Mouse (Mus musculus) limb, embryonic 12.5 days (tissue): ENCODE data around the gene Nlgn1. TPM values are rescaled to one million over a fixed set of nuclear protein-coding genes. Genes with fewer than 3 reads are reported as not detected.

ENCODE experiments used
- ATAC-seq: fragments of 200-750 bp; cut with Nextera tagmentation; 2 replicates; pipeline ENCODE4 v1.8.0; 2017; ENCODE audit warnings: low read depth, moderate TSS enrichment; ENCODE audit not compliant: insufficient number of reproducible peaks, insufficient read depth, low FRiP score, low TSS enrichment
- H3K27ac ChIP-seq: fragments of 300-500 bp; sonication (generic); 2 replicates; pipeline ENCODE4 v1.5.1; 2016; ENCODE audit warnings: mild to moderate bottlenecking, moderate library complexity
- H3K27me3 ChIP-seq: fragments of 300-500 bp; sonication (generic); 2 replicates; pipeline ENCODE4 v1.6.1; 2016; ENCODE audit warnings: mild to moderate bottlenecking, moderate library complexity
- H3K36me3 ChIP-seq: fragments of 300-500 bp; sonication (generic); 2 replicates; pipeline ENCODE4 v1.6.1; 2016; ENCODE audit warnings: mild to moderate bottlenecking, moderate library complexity
- H3K4me1 ChIP-seq: fragments of 300-500 bp; sonication (generic); replicated peaks from 2 replicates; pipeline ENCODE4 v1.6.1; 2016
- H3K4me2 ChIP-seq: fragments of 300-500 bp; sonication (generic); 2 replicates; pipeline ENCODE4 v1.6.1; 2016; ENCODE audit warnings: mild to moderate bottlenecking, moderate library complexity
- H3K4me3 ChIP-seq: fragments of 300-500 bp; sonication (generic); replicated peaks from 2 replicates; pipeline ENCODE4 v1.5.1; 2016; ENCODE audit warnings: mild to moderate bottlenecking
- H3K9ac ChIP-seq: fragments of 300-500 bp; sonication (generic); replicated peaks from 2 replicates; pipeline ENCODE4 v1.6.1; 2016; ENCODE audit warnings: mild to moderate bottlenecking, moderate library complexity
- H3K9me3 ChIP-seq: fragments of 300-500 bp; sonication (generic); 2 replicates; pipeline ENCODE4 v1.6.1; 2016; ENCODE audit warnings: mild to moderate bottlenecking, moderate library complexity
- WGBS: fragments of 180-500 bp; shearing (Covaris S2); methylation state at CpG from one replicate; pipeline ENCODE4 v1.1.7; 2016; 5-methylcytosine and 5-hydroxymethylcytosine counted together
- polyA plus RNA-seq: library from polyadenylated mRNA; unstranded; fragments of >200 nt; fragmentation: Nextera tagmentation; extraction: Ambion mirVana; gene quantifications from 2 replicates; pipeline ENCODE4 v1.2.1, GENCODE M21; 2016

Nlgn1 gene
- polyA plus RNA-seq, 1 experiment from 2014 or later: 0.53 TPM

- 85% methylated on average over 2 of the region's 2 CpGs for WGBS
- no peak for ATAC-seq
- Histone ChIP-seq H3K27ac (no peak overlapping the region), H3K9ac (no peak overlapping the region), H3K4me3 (no peak overlapping the region), H3K9me3 (no peaks in the 10 kb centered on the region), H3K4me2 (no peak overlapping the region), H3K36me3 (no peaks in the 10 kb centered on the region), H3K27me3 (no peaks in the 10 kb centered on the region), H3K4me1 (no peaks in the 10 kb centered on the region)
Observed at GRCm38 (mm10) chr3:26042966-26043365, 289.3 kb downstream of the Nlgn1 start.

GRCm38 (mm10) chr3:26039696-26040095, 292.6 kb downstream of the Nlgn1 start:
- H3K4me1 ChIP-seq: no peaks in the 10 kb centered on the region
- no peak overlapping the region for H3K4me2 ChIP-seq
- H3K27me3 ChIP-seq: no peaks in the 10 kb centered on the region
- no peak overlapping the region for H3K27ac ChIP-seq
- H3K4me3 ChIP-seq: no peak overlapping the region
- no peaks in the 10 kb centered on the region for H3K36me3 ChIP-seq
- no peak for ATAC-seq
- H3K9me3 ChIP-seq: no peaks in the 10 kb centered on the region
- WGBS: 87% methylated on average over 2 of the region's 2 CpGs
- H3K9ac ChIP-seq: no peak overlapping the region

- Histone ChIP-seq H3K4me1 (no peaks in the 10 kb centered on the region), H3K9me3 (no peaks in the 10 kb centered on the region), H3K4me2 (no peak overlapping the region), H3K36me3 (no peaks in the 10 kb centered on the region), H3K4me3 (no peak overlapping the region), H3K27me3 (no peaks in the 10 kb centered on the region), H3K9ac (no peak overlapping the region), H3K27ac (no peak overlapping the region)
- 82% methylated on average over 2 of the region's 2 CpGs for WGBS
- ATAC-seq: no peak
Observed at GRCm38 (mm10) chr3:26026025-26026424, 306.2 kb downstream of the Nlgn1 start.

GRCm38 (mm10) chr3:26023217-26023616, 309.0 kb downstream of the Nlgn1 start:
- no peak overlapping the region for H3K4me2 ChIP-seq
- no peak overlapping the region for H3K27ac ChIP-seq
- 75% methylated on average over 5 of the region's 5 CpGs for WGBS
- H3K4me3 ChIP-seq: no peak overlapping the region
- H3K36me3 ChIP-seq: no peaks in the 10 kb centered on the region
- H3K4me1 ChIP-seq: no peaks in the 10 kb centered on the region
- no peaks in the 10 kb centered on the region for H3K9me3 ChIP-seq
- no peak overlapping the region for H3K9ac ChIP-seq
- ATAC-seq: no peak
- no peaks in the 10 kb centered on the region for H3K27me3 ChIP-seq

- Histone ChIP-seq H3K4me3 (no peak overlapping the region), H3K9ac (no peak overlapping the region), H3K36me3 (no peaks in the 10 kb centered on the region), H3K9me3 (no peaks in the 10 kb centered on the region), H3K4me2 (no peak overlapping the region), H3K27ac (no peak overlapping the region), H3K27me3 (no peaks in the 10 kb centered on the region), H3K4me1 (no peaks in the 10 kb centered on the region)
- WGBS: 69% methylated on average over 6 of the region's 6 CpGs
- ATAC-seq: no peak
Observed at GRCm38 (mm10) chr3:26021632-26022184, 310.6 kb downstream of the Nlgn1 start.

- Histone ChIP-seq H3K4me2 (no peak overlapping the region), H3K9ac (no peak overlapping the region), H3K4me3 (no peak overlapping the region), H3K36me3 (no peaks in the 10 kb centered on the region), H3K27me3 (no peaks in the 10 kb centered on the region), H3K9me3 (no peaks in the 10 kb centered on the region), H3K27ac (no peak overlapping the region), H3K4me1 (no peaks in the 10 kb centered on the region)
- no peak for ATAC-seq
- WGBS: 76% methylated on average over 4 of the region's 4 CpGs
Observed at GRCm38 (mm10) chr3:26011310-26012078, 320.8 kb downstream of the Nlgn1 start.

GRCm38 (mm10) chr3:26002863-26003608, 329.2 kb downstream of the Nlgn1 start:
- H3K27me3 ChIP-seq: no peaks in the 10 kb centered on the region

GRCm38 (mm10) chr3:26002367-26002766, 329.9 kb downstream of the Nlgn1 start:
- Histone ChIP-seq H3K4me3 (no peak overlapping the region), H3K9ac (no peak overlapping the region), H3K4me2 (no peak overlapping the region), H3K27me3 (no peaks in the 10 kb centered on the region), H3K36me3 (no peaks in the 10 kb centered on the region), H3K9me3 (no peaks in the 10 kb centered on the region), H3K4me1 (no peaks in the 10 kb centered on the region), H3K27ac (no peak overlapping the region)
- ATAC-seq: no peak
- WGBS: 35% methylated on average over 2 of the region's 2 CpGs

More at GRCm38 (mm10) chr3:26002863-26003608, 329.2 kb downstream of the Nlgn1 start:
- Histone ChIP-seq H3K4me1 (no peaks in the 10 kb centered on the region), H3K27ac (no peak overlapping the region), H3K9ac (no peak overlapping the region), H3K4me2 (no peak overlapping the region), H3K4me3 (no peak overlapping the region), H3K9me3 (no peaks in the 10 kb centered on the region), H3K36me3 (no peaks in the 10 kb centered on the region)
- WGBS: 75% methylated on average over 7 of the region's 7 CpGs
- no peak for ATAC-seq

GRCm38 (mm10) chr3:25967546-25967945, 364.7 kb downstream of the Nlgn1 start:
- no peak overlapping the region for H3K4me3 ChIP-seq
- no peak overlapping the region for H3K27ac ChIP-seq
- WGBS: 87% methylated on average over 2 of the region's 2 CpGs
- no peak overlapping the region for H3K9ac ChIP-seq
- no peaks in the 10 kb centered on the region for H3K36me3 ChIP-seq
- H3K27me3 ChIP-seq: no peaks in the 10 kb centered on the region
- ATAC-seq: no peak
- no peaks in the 10 kb centered on the region for H3K9me3 ChIP-seq
- no peaks in the 10 kb centered on the region for H3K4me1 ChIP-seq
- H3K4me2 ChIP-seq: no peak overlapping the region

- Histone ChIP-seq H3K36me3 (no peaks in the 10 kb centered on the region), H3K9me3 (no peaks in the 10 kb centered on the region), H3K9ac (no peak overlapping the region), H3K4me2 (no peak overlapping the region), H3K4me1 (no peaks in the 10 kb centered on the region), H3K27me3 (no peaks in the 10 kb centered on the region), H3K27ac (no peak overlapping the region), H3K4me3 (no peak overlapping the region)
- ATAC-seq: no peak
- 86% methylated on average over 3 of the region's 3 CpGs for WGBS
Observed at GRCm38 (mm10) chr3:25964237-25964636, 368.0 kb downstream of the Nlgn1 start.

- no peak overlapping the region for H3K27ac ChIP-seq
- no peaks in the 10 kb centered on the region for H3K9me3 ChIP-seq
- WGBS: 62% methylated on average over 2 of the region's 2 CpGs
- H3K27me3 ChIP-seq: no peaks in the 10 kb centered on the region
- no peak for ATAC-seq
- H3K4me2 ChIP-seq: no peak overlapping the region
- no peak overlapping the region for H3K4me3 ChIP-seq
- H3K4me1 ChIP-seq: no peaks in the 10 kb centered on the region
- no peak overlapping the region for H3K9ac ChIP-seq
- no peaks in the 10 kb centered on the region for H3K36me3 ChIP-seq
Observed at GRCm38 (mm10) chr3:25963568-25963967, 368.7 kb downstream of the Nlgn1 start.
